Mouse (Mus musculus) retina, postnatal 1 day (tissue): ENCODE results near the gene Mpdz.
A peak's percentile ranks its signal among the peaks of the same experiment; 100 is the strongest.

Source experiments
- DNase-seq: peaks from one replicate; pipeline ENCODE4 v3.0.0-alpha.2; 2012

The Mpdz gene

DNA sequence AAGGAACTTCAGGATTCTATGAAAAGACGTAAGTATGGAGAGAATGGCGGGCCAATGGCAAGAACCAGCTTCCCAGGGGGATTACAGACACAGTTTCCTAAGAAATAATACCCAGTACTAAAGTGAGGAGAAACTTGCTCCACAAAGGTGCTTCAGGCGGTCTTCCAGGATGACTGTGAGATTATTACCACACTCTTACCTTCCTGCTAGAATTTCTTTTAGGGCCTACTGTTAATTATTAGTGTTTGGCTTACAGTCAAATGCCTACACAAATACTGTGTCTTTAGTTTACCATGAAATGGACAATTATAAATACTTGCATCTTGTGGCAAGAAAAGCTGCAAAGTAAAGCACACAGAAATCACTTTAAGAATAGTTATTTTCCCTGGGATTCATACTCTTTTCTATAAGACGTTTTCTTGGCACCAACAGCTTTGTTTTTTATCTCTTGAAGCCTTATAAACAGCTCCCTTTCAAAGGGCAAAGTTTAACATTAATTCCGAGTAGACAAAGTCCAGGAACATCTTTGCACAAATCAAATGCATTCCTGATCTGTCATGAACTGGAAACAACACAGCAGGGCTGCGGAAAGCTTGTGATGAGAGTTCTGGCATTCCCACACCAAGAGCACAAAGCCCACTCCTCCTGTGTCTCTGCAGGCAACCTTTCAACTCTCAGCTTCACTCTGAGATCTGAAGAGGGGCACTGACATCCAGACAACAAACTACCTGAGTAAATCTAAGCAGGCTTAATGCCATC is 166.5 kb downstream of the Mpdz start:
- no peak for DNase-seq

DNA sequence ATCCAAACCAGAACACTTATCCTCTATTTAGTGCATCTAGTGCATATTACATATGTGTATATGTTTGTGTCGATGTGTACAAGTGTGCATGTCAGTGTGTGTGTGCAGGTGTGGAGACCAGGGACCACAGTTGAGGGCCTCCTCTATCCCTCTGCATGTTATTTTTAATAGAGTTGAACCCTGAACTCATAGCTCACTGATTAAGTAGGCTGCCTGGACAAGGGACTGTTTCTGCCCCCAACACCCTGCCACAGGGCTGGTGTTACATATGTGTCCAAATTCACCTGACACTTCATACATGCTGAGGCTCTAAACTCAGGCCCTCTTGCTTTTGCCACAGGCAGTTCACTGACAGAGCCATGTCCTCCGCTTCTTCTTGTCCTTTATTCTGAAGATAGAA is 169.5 kb downstream of the Mpdz start:
- no peak for DNase-seq

DNA sequence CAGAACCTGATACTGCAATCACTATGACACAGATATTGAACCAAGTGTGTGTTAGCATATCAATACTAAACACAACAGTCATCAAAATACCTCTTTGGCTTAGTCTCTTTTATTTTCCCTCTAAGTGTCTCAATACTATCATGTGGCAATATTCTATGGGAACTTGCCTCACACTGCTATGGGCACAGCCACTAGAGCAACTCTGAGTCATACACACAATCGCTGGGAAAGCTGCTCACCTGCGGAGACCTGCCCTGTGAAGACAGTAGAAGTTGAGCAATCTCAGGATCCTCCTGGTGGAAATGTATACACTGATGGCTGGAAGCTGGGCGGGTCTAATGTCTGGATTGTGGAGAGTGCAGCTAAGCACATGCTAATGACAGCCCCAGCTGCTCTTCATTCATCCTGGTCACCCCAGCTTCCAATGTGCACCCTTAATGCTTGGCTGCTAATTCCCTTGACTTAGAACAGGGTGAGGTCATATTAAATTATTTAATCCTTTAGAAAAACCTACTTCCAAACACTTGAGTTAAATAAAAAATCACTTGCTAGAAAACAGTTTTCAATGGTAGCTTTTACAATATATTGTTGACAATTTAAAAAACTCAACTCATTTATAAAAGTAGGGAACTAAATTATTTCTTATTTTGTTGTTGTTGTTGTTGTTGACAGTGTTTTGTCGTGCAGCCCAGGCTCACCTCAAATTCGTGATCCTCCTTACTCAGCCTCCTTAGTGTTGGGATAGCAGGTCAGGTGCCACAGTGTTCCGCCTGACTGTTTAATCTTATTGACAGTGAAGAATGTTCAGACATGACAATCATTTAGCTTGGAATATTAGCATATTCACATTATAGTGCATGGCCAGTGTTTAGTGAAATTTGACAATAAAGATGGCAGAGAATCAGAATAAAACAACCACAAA is 189.5 kb downstream of the Mpdz start:
- DNase-seq, result peak; percentile 14

DNA sequence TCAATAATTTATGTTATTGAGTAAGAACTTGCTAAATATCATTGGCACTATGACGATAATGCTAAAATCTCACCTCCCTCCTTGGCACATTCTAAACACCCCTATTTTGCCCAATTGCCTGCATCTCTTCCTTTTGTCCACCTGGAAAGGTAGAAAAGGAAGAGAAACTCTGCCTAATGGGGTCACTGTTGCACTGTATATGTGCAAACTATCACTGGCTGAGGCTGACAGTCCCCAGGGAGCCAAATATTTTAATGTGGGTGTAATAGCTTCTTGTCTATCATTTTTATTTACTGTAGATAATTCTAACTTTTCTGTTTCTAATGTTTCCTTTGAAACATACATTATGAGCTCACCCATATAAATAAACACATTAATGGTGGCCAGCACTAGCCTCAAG is 190.3 kb downstream of the Mpdz start:
- DNase-seq, result no peak

DNA sequence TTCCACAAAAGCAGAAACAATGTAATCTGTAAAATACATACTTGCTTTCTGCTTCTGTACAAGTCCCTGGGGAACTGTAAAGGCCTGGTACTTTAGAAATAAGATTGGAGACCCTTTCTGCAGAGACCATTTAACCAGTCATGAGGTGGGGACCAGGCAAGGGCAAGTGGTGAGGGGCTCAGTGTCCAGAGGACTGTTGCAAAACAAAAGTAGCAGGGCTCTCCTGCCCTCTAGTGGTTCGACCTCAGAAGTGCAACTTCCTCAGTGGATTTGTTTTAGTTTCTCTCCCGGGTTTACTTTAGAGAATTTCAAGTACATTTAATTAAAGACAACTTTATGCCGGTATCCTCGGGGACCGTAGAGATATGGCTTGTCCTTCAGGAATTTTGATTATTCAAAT is 190.7 kb downstream of the Mpdz start:
- DNase-seq, result peak; percentile 72

DNA sequence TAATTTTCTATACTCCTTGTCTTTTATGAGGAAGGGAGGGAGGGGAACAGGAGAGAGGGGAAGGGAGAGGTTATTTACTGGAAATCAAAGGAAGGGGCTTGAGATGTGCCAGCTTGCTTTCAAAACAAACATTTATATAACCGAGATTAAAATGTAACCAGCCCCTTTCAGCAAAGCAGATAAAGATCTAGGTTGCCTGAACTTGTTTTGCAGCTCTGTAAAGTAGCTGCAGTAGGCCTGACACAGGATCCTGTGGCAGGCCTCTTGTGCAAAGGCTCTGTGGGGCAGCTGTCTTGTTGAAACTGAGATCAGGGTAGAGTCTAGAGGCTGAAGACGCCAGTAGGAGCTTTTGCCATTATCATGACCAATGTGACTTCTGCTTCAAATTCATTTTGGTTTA is 193.4 kb downstream of the Mpdz start:
- DNase-seq, result no peak

DNA sequence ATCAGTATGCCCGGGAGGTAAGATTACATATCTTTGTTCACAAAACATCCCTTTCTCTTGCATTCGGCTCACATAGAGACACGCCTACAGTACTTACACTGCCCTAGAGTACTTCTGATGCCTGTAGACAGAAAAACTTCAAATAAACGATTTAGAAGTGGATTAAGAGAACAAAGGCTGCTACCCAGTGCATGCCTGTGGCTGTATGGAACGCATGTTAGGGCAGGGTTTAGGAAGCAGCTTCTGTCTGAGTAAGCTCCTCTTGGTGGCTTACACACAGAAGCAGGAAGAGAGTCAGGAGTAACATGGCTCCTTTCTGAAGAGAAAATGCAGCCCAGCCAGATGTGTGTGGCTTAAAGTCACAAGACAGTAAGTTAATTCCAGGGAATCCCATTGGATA is 206.4 kb downstream of the Mpdz start:
- DNase-seq, result no peak
